Mouse (Mus musculus): ENCODE results near the gene Tmem119.

- TF ChIP-seq CTCF (IDR thresholded peaks at IDR 0.05; ENCODE audit: low read depth, low read length), result peak; percentile 84
- TF ChIP-seq POLR2A (IDR thresholded peaks at IDR 0.05; ENCODE audit: insufficient read depth, low read length), result no peak
- no peak for TF ChIP-seq EP300 (IDR thresholded peaks at IDR 0.05; ENCODE audit: insufficient read depth, low read depth, low read length)
These were observed 15.4 kb upstream of the Tmem119 start for GRCm38 (mm10) chr5:113815638-113816152.
